Mouse (Mus musculus) heart, embryonic 13.5 days (tissue): ENCODE results near the gene Fryl. TPM values are rescaled to one million over a fixed set of nuclear protein-coding genes. Genes with fewer than 3 reads are reported as not detected.

Experiments used
- ATAC-seq: fragments of 200-750 bp; cut with Nextera tagmentation; 2 replicates; pipeline ENCODE4 v1.8.0; 2017; ENCODE audit warnings: moderate TSS enrichment; ENCODE audit not compliant: insufficient number of reproducible peaks, low FRiP score, low TSS enrichment; ENCODE audit errors: extremely low read depth
- H3K27ac ChIP-seq: fragments of 300-500 bp; sonication (generic); replicated peaks from 2 replicates; pipeline ENCODE4 v1.5.1; 2015; ENCODE audit warnings: moderate library complexity, mild to moderate bottlenecking, inconsistent platforms
- H3K27me3 ChIP-seq: fragments of 300-500 bp; sonication (generic); replicated peaks from 2 replicates; pipeline ENCODE4 v1.6.1; 2015; ENCODE audit warnings: mild to moderate bottlenecking, inconsistent platforms
- H3K36me3 ChIP-seq: fragments of 300-500 bp; sonication (generic); 2 replicates; pipeline ENCODE4 v1.6.1; 2015; ENCODE audit warnings: mild to moderate bottlenecking, inconsistent platforms
- H3K4me1 ChIP-seq: fragments of 300-500 bp; sonication (generic); 2 replicates; pipeline ENCODE4 v1.6.1; 2015; ENCODE audit warnings: inconsistent platforms
- H3K4me2 ChIP-seq: fragments of 300-500 bp; sonication (generic); 2 replicates; pipeline ENCODE4 v1.6.1; 2015; ENCODE audit warnings: inconsistent platforms, mild to moderate bottlenecking, moderate library complexity
- H3K4me3 ChIP-seq: fragments of 300-500 bp; sonication (generic); 2 replicates; pipeline ENCODE4 v1.5.1; 2015; ENCODE audit warnings: moderate library complexity, mild to moderate bottlenecking, inconsistent platforms
- H3K9ac ChIP-seq: fragments of 300-500 bp; sonication (generic); 2 replicates; pipeline ENCODE4 v1.6.1; 2015; ENCODE audit warnings: inconsistent platforms, mild to moderate bottlenecking, moderate library complexity
- H3K9me3 ChIP-seq: fragments of 300-500 bp; sonication (generic); 2 replicates; pipeline ENCODE4 v1.6.1; 2016; ENCODE audit warnings: inconsistent platforms
- WGBS: fragments of 180-500 bp; shearing (Covaris S2); methylation state at CpG from one replicate; pipeline ENCODE4 v1.1.7; 2015; ENCODE audit warnings: mixed read lengths; 5-methylcytosine and 5-hydroxymethylcytosine counted together
- polyA plus RNA-seq: library from polyadenylated mRNA; unstranded; fragments of >200 nt; fragmentation: Nextera tagmentation; extraction: Ambion mirVana; gene quantifications from 2 replicates; pipeline ENCODE4 v1.2.1, GENCODE M21; 2015

Gene Fryl
- polyA plus RNA-seq, 1 experiment from 2014 or later: 27.3 TPM

DNA sequence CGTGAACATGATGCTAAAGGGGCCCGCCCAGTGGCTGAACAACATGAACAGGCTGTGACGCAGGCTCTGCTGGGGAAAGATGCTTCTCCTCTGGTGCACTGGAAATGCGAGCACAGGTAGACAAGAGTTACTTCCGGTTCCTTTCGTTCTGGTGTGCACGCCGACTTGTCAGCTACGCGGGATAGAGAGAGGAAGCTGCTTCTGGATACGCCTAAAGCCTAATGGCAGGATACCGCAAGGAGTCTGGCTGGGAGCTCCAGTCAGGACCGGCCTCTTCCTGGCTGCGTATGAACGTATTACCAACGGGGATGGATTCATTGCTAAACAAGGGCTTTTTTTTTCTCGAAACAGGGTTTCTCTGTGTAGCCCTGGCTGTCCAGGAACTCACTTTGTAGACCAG lies 167.3 kb downstream of the Fryl start:
- Histone ChIP-seq H3K9ac (no peak overlapping the region), H3K4me2 (no peak overlapping the region), H3K4me3 (no peak overlapping the region), H3K9me3 (no peaks in the 10 kb centered on the region), H3K27ac (no peak overlapping the region), H3K4me1 (no peaks in the 10 kb centered on the region), H3K27me3 (no peaks in the 10 kb centered on the region), H3K36me3 (peaks cover 96% of the 10 kb centered on the region)
- WGBS: 95% methylated on average over 17 of the region's 17 CpGs
- no peak for ATAC-seq

DNA sequence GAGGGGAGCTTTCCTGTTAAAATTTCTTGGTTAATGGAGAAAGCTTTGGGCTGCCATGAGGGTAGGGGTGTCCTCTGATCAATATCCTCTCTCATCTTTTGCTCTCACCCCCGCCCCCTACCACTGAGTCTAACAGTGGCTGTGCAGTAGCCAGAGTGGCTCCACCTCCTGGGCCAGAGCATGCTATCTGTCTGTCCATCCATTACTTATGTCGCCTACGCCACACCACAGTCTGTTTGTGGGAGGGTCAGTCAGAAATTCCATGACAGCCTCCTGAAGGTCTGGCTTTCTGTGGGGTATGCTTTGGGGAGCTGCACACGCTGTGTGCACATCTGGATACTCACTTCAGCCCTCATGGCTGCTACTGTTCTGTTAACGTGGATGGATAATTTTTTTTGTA lies 174.9 kb downstream of the Fryl start:
- H3K4me3 ChIP-seq: no peak overlapping the region
- H3K36me3 ChIP-seq: peaks cover 84% of the 10 kb centered on the region
- no peaks in the 10 kb centered on the region for H3K27me3 ChIP-seq
- no peak overlapping the region for H3K27ac ChIP-seq
- no peak overlapping the region for H3K9ac ChIP-seq
- H3K9me3 ChIP-seq: no peaks in the 10 kb centered on the region
- 85% methylated on average over 5 of the region's 5 CpGs for WGBS
- H3K4me2 ChIP-seq: no peak overlapping the region
- no peak for ATAC-seq
- H3K4me1 ChIP-seq: no peaks in the 10 kb centered on the region

DNA sequence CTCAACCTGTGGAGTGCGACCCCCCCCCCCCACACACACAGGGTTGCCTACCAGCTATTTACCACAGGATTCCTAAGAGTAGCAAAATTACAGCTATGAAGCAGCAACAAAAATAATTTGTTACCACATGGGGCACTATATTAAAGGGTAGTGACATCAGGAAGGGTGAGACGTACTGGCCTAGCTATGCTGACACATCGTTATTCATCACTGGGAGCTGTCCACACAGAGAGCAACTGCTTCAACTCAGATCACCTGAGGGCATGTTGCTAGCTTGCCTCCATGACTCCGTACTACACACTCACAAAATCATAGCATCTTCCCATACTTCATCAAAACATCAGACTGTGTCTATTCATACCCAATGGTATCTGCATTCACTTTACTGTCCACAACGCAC lies 176.6 kb downstream of the Fryl start:
- Histone ChIP-seq H3K36me3 (peaks cover 86% of the 10 kb centered on the region), H3K4me3 (no peak overlapping the region), H3K9ac (no peak overlapping the region), H3K9me3 (no peaks in the 10 kb centered on the region), H3K4me2 (no peak overlapping the region), H3K27ac (no peak overlapping the region), H3K27me3 (no peaks in the 10 kb centered on the region), H3K4me1 (no peaks in the 10 kb centered on the region)
- no peak for ATAC-seq
- WGBS: 76% methylated on average over 5 of the region's 5 CpGs

DNA sequence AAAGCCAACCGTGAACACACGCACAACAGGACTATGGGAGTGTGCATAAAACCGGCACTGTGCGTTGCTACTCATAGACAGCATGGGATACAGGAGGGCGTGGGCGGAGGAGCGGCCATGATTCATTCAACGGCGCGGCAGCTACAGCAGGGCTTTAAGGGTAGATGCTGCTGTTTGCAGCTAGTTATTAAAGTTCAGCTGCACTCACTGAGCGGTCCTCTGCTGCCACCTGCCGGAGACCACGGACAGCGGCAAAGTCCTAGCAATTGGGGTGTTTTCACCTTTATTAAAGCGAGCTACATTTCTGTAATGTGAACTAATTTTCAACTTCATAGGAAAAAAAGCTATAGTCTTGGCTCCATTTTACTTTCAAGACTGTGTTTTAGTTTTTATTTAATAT lies 185.1 kb downstream of the Fryl start:
- no peak overlapping the region for H3K4me2 ChIP-seq
- no peaks in the 10 kb centered on the region for H3K27me3 ChIP-seq
- ATAC-seq: no peak
- no peaks in the 10 kb centered on the region for H3K9me3 ChIP-seq
- peaks cover 94% of the 10 kb centered on the region for H3K36me3 ChIP-seq
- H3K27ac ChIP-seq: no peak overlapping the region
- H3K9ac ChIP-seq: no peak overlapping the region
- no peaks in the 10 kb centered on the region for H3K4me1 ChIP-seq
- 39% methylated on average over 15 of the region's 15 CpGs for WGBS
- no peak overlapping the region for H3K4me3 ChIP-seq

- H3K4me1 ChIP-seq: no peaks in the 10 kb centered on the region
- peaks cover 85% of the 10 kb centered on the region for H3K36me3 ChIP-seq
- no peak overlapping the region for H3K4me2 ChIP-seq
- H3K4me3 ChIP-seq: no peak overlapping the region
- no peak overlapping the region for H3K27ac ChIP-seq
- ATAC-seq: no peak
- no peak overlapping the region for H3K9ac ChIP-seq
- no peaks in the 10 kb centered on the region for H3K27me3 ChIP-seq
- H3K9me3 ChIP-seq: no peaks in the 10 kb centered on the region
- 40% methylated on average over 6 of the region's 6 CpGs for WGBS
Observed at GRCm38 (mm10) chr5:73066946-73067345, 189.5 kb downstream of the Fryl start.

- no peak for ATAC-seq
- no peak overlapping the region for H3K4me2 ChIP-seq
- no peaks in the 10 kb centered on the region for H3K4me1 ChIP-seq
- no peaks in the 10 kb centered on the region for H3K27me3 ChIP-seq
- no peak overlapping the region for H3K4me3 ChIP-seq
- peaks cover 77% of the 10 kb centered on the region for H3K36me3 ChIP-seq
- WGBS: 79% methylated on average over 13 of the region's 13 CpGs
- H3K9ac ChIP-seq: no peak overlapping the region
- no peaks in the 10 kb centered on the region for H3K9me3 ChIP-seq
- no peak overlapping the region for H3K27ac ChIP-seq
Observed at GRCm38 (mm10) chr5:73063768-73064669, 192.4 kb downstream of the Fryl start.

DNA sequence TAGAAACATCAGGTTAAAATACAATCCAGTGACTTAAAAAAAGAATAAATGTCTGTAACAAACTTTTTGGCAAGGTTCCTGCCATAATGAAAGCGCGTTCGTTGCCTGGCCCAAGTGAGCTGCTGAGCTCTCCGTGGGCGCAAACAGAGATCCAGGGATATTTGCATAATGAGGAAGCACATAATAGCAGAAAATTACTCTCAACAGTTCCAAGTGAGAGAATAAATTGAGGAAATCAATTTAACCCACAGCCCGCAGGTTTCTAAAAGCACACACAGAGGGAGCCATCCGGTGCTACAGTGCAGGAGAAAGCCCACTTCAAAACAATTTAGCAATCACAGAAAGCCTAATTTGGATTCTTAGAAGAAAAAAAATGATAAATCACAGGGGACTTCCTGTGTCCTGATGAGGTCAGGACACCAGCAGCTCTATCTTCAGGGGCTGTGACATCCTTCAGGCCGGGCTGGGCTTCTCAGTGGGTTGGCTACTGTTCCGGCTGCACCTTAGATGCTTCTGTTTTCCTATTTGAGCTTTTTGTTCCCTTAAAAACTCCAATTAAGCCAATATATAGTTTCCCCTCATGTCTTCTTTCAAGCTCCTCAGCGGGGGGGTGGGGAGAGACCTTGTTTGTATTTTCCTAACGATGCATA lies 194.8 kb downstream of the Fryl start:
- Histone ChIP-seq H3K4me1 (no peaks in the 10 kb centered on the region), H3K4me2 (no peak overlapping the region), H3K27me3 (no peaks in the 10 kb centered on the region), H3K9me3 (no peaks in the 10 kb centered on the region), H3K9ac (no peak overlapping the region), H3K36me3 (peaks cover 76% of the 10 kb centered on the region), H3K4me3 (no peak overlapping the region), H3K27ac (no peak overlapping the region)
- no peak for ATAC-seq
- WGBS: 88% methylated on average over 11 of the region's 11 CpGs

DNA sequence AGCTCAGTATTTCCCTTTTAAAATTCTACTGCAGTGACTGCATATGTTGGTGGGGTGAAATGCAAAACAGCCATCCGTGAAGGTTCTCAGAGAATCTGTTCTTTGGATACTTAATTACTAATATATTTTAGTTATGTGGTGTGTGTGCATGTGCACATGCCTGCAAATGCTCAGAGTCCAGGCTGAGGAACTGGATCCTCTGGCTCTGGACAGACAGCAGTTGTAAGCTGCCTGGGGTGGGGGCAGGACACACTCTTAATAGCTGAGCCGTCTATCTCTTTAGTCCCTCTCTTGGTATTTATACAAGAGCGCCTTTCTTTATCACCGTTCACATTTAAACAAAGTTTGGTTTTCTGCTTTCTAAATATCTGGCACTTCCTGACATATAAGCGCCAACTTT lies 199.5 kb downstream of the Fryl start:
- 84% methylated on average over 5 of the region's 5 CpGs for WGBS
- Histone ChIP-seq H3K36me3 (peaks cover 84% of the 10 kb centered on the region), H3K27me3 (no peaks in the 10 kb centered on the region), H3K4me3 (no peak overlapping the region), H3K27ac (no peak overlapping the region), H3K4me2 (no peak overlapping the region), H3K9me3 (no peaks in the 10 kb centered on the region), H3K9ac (no peak overlapping the region), H3K4me1 (no peaks in the 10 kb centered on the region)
- no peak for ATAC-seq

GRCm38 (mm10) chr5:73056457-73056856 lies 200.0 kb downstream of the Fryl start:
- H3K9ac ChIP-seq: no peak overlapping the region
- 91% methylated on average over 6 of the region's 6 CpGs for WGBS

DNA sequence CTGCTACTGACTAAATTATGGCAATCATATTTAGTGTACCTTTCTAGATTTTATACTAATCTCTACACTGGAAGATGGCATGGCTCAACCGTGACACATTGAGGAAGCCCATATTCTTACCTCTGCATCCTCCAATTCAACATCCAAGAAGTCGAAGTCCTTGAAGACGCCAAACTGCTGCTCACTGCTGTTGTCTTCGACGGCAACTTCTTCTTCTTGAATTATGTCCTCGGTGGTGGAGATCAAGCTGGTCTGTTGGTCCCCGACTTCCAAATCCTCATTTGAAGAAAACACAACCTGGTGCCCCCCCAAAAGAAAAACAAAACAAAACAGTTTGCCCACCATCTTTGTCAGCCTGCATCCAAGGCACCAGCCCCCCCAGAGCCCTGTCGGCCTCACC lies 202.5 kb downstream of the Fryl start:
- Histone ChIP-seq H3K9me3 (no peaks in the 10 kb centered on the region), H3K4me1 (no peaks in the 10 kb centered on the region), H3K4me2 (no peak overlapping the region), H3K36me3 (peaks cover 97% of the 10 kb centered on the region), H3K27ac (no peak overlapping the region), H3K9ac (no peak overlapping the region), H3K4me3 (no peak overlapping the region), H3K27me3 (no peaks in the 10 kb centered on the region)
- ATAC-seq: no peak
- 94% methylated on average over 8 of the region's 8 CpGs for WGBS

More at GRCm38 (mm10) chr5:73056457-73056856, 200.0 kb downstream of the Fryl start:
- no peaks in the 10 kb centered on the region for H3K27me3 ChIP-seq
- no peaks in the 10 kb centered on the region for H3K9me3 ChIP-seq
- peaks cover 85% of the 10 kb centered on the region for H3K36me3 ChIP-seq
- no peak overlapping the region for H3K27ac ChIP-seq
- ATAC-seq: no peak
- no peak overlapping the region for H3K4me3 ChIP-seq
- no peaks in the 10 kb centered on the region for H3K4me1 ChIP-seq
- no peak overlapping the region for H3K4me2 ChIP-seq

DNA sequence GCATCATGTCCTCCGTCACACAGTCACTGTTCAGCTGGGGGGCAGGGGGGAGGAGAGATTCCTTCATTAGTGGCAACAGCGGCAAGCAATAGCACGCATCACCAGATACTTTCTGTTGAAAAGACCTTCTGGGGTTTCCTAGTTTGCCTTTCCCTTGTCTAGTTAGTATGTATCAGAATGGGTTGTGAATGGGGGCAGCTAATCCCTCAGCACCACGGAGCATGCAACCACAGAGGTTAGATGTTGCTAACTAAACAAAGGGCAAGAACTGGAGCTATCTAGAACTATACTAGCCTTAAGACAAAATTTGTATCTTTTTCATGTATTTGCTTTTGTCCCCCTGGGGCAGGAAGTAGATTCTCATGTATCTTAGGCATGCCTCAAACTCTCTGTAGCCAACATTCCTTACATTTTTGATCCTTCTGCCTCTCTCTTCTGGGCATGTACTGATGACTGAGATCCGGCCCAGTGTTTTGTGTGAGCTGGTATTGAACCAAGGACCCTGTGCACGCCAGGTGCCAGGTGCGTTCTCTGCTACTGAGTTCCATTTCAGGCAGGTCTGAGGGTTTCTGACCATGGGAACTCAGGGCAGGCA lies 208.7 kb downstream of the Fryl start:
- ATAC-seq: no peak
- peaks cover 98% of the 10 kb centered on the region for H3K36me3 ChIP-seq

More for the DNA sequence above, 208.7 kb downstream of the Fryl start:
- Histone ChIP-seq H3K9ac (no peak overlapping the region), H3K4me3 (no peak overlapping the region), H3K27ac (no peak overlapping the region), H3K9me3 (no peaks in the 10 kb centered on the region), H3K4me2 (no peak overlapping the region), H3K27me3 (no peaks in the 10 kb centered on the region), H3K4me1 (peaks cover 5% of the 10 kb centered on the region; the same call in 1 of the 2 replicates)
- 71% methylated on average over 7 of the region's 7 CpGs for WGBS
